Mouse (Mus musculus): ENCODE measurements around the gene Msl2.

Msl2 gene

GRCm38 (mm10) chr9:101073987-101074331, at the start of gene Msl2:
Gene Msl2 (plus strand): TSS chr9:101074101.
- DNase-seq (ENCODE audit: low read depth, low spot score) = peak; percentile 64

GRCm38 (mm10) chr9:101033761-101034447, 40.0 kb upstream of the Msl2 start:
- peak; percentile 19 for DNase-seq (ENCODE audit: low read depth, low spot score)

DNA sequence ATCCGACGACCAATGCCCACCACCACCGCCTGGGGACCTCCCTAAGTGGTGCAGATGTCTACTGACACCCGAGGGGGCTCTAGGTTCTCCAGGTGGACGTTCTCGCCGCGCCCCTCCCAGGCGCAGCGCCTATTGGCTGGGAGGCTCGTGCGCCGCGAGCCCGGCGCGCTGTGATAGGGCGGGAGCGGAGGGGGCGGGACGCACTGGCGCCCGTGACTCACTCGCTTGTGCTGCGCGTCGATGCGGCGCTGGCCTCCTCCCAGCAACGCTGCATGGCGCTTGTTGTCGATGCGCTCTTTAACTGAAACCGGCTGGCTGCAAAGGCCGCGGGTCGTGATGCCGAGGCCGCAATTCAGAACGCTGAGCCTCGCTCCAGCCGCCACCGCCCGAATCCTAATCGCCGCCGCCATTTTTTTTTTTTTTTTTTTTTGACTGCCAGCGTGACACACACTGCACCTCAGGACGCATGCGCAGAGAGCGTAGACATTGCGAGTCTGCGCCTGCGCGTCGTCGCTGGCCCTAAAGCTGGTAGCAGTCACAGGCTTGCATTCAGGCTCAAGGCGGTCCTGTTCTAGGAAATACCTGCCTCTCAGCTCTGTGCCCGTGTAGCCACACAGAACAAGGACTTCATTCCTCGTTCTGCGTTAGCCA, 39.3 kb upstream of the Msl2 start, which contains the start of gene Pccb:
Gene Pccb, minus strand, starts transcription at position 451 of the 651 bp plus-strand sequence.
- DNase-seq (ENCODE audit: low read depth, low spot score) = peak; percentile 98

DNA sequence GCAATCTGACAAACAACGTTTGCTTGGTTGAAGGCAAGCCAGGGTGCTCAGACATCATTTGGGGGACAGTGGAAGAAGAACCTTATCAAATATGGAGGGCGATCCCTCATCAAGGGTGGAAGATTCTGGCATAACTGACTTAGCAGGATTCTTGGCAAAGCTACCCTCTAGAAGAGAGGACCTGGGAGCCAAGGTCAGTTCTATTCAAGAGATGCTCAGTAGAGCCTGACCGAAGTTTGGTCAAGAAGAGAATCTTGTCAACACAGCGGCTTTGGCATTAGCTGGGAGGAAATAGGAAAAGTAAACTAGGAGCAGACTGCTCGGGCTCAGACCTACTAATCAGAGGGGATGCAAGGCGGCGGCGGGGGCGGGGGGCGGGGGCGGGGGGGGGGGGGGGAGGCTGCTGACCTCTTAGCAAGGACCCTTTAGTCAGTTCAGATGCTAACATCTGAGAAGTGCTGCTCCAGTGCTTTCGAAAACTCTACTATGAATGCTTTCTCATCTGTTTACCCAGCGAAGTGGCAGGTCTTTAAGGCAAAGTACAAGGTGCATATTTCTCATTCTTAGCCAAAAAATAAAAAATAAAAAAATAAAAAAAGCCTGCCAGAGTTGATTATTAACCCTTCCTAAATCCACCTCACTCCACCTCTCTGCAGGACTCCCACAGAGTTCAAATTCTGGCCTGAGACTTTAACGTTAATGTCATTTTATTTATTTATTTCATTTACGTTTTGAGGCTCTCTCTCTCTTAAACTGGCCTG, 37.9 kb upstream of the Msl2 start:
- DNase-seq (ENCODE audit: low read depth, low spot score) = no peak

GRCm38 (mm10) chr9:101036876-101037275, 37.0 kb upstream of the Msl2 start:
- DNase-seq (ENCODE audit: low read depth, low spot score) = no peak

GRCm38 (mm10) chr9:101037396-101037795, 36.5 kb upstream of the Msl2 start:
- DNase-seq (ENCODE audit: low read depth, low spot score) = no peak

GRCm38 (mm10) chr9:101038634-101039033, 35.3 kb upstream of the Msl2 start:
- no peak for DNase-seq (ENCODE audit: low read depth, low spot score)

DNA sequence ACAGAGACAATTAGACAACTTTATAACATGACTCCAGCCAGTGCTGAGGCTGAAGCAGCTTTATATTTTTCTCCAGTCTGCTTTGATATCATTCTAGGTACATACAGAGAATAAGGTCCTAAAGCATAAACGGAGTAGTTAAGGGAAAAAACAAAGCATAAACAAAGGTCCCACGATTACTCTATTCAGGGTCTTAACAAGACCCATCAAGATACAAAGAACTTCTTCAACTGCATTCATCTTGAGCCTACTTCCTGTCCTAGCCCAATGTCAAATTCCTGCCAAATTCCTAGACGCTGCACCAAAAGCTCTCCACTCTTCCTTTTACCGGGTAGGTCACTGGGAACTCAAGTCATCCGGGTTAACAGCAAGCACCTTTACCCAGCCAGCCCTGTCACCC, 32.4 kb upstream of the Msl2 start:
- no peak for DNase-seq (ENCODE audit: low read depth, low spot score)

GRCm38 (mm10) chr9:101042249-101042648, 31.7 kb upstream of the Msl2 start:
- DNase-seq (ENCODE audit: low read depth, low spot score) = no peak

DNA sequence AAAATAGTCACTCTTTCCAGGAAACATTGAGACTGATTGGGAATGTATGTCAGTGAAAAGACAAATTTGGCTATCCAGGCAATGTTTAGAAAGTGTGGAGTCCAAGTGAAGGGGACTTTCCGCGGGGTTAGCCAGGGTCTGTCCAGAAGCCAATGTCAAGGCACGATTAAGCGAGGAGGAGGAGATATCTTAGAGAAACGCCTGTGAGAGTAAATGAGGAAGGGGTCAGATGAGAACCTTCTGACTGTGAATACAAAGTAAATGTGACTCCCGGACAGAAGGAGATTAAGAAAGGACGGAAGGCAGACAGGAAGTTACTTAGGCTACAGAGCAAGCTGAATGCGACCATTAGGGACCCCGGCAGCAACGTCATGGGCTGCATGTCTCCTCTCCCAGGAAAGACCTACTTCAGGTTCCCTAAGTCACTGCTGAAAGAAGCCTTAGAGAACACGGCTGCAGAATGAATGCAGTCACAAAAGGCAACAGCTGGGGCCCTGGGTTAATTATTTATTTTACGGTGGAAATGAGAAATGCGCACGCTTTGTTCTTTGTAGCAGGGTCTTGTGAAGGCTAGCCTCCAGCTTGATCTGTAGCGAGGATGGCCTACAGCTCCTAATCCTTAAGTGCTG, 28.1 kb upstream of the Msl2 start:
- DNase-seq (ENCODE audit: low read depth, low spot score) = no peak

DNA sequence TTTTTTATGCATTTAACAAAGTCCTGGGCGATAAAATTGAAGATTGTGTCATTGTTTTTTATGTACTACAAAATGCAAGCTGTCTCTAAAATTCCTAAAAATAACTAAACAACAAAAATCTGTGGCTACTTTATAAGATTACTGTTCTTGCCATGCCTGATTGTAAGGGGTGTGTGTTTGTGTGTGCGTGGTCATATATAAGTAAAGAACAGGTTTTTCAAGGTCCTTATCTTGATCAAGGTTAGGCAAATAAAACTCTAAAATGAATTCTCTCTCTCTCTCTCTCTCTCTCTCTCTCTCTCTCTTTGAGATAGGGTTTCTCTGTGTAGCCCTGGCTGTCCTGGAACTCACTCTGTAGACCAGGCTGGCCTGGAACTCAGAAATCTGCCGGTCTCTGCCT, 21.9 kb upstream of the Msl2 start:
- no peak for DNase-seq (ENCODE audit: low read depth, low spot score)

- DNase-seq (ENCODE audit: low read depth, low spot score) = no peak
Observed at GRCm38 (mm10) chr9:101052691-101053090, 21.2 kb upstream of the Msl2 start.

DNA sequence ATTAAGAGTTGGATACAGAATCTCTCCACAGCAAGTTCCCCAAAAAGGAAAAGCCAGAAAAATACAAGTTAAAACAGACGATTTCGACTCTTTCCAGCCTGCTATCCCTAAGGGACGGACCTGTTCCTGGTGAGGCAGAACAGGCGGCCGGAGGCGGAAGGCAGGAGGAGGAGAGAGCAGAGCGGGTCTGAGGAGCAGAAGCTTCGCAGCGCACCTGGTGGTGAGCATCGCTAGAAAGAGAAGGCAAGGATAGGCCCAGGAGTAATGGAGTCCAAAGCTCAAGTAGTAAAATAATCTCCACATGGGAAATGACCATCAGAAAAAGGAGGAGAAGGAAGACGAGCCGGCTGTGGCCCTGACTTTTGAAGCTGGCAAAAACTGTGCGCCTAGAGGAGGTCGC, 20.6 kb upstream of the Msl2 start:
- DNase-seq (ENCODE audit: low read depth, low spot score) = no peak

GRCm38 (mm10) chr9:101057156-101057555, 16.7 kb upstream of the Msl2 start:
- DNase-seq (ENCODE audit: low read depth, low spot score) = no peak

- DNase-seq (ENCODE audit: low read depth, low spot score) = no peak
Observed at GRCm38 (mm10) chr9:101061035-101061434, 12.9 kb upstream of the Msl2 start.

DNA sequence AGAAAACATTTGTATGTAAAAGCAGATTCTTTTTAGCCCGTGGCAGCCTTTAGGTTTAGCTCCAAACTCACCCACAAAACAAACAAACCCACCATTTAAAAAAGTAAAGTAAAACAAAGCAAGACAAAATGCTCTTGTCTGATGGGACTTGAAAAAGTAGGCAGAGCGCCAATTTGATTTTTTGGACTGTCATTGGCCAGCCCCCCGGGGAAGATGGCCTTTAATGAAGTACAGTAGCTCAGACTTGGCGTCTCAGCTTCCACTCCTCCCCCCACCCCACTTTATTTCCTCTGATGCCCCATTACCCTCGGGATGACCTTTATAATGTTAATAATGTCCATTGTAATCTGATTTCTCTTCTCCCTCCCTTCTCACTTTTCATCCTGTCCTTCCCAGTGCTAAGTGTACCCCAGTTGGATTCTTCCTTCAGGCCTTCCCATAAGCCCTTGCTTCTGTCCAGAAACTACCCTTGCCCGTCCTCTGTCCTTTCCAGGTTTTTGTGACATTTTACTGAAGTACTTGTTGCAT, 11.6 kb upstream of the Msl2 start:
- DNase-seq (ENCODE audit: low read depth, low spot score) = no peak

DNA sequence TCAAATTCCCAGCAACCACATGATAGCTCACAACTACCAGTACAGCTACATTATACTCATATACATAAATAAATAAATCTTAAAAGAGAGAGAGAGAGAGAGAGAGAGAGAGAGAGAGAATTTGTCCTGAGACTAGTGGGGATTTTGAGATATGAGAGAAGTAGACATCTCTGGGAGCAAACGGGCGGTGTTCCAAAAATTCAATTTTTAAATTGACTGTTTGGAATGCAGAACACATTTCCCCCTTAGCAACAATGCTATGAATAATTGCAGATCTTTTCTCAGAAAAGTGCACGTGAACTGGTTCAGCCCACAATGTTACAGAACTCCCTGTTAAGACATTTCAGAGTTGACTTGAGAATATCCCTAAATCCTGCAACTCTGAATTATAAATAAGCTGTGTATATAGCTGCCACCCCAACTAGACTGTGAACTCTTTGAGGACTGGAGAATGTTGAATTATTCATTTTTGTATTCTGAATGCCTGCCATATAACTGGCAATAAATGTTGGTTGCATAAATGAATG, 8.8 kb upstream of the Msl2 start:
- DNase-seq (ENCODE audit: low read depth, low spot score) = no peak

GRCm38 (mm10) chr9:101069781-101070180, 4.1 kb upstream of the Msl2 start:
- no peak for DNase-seq (ENCODE audit: low read depth, low spot score)

- DNase-seq (ENCODE audit: low read depth, low spot score) = no peak
Observed at GRCm38 (mm10) chr9:101072506-101072905, 1.4 kb upstream of the Msl2 start.

GRCm38 (mm10) chr9:101073041-101073986, 587 bp upstream of the Msl2 start:
- DNase-seq (ENCODE audit: low read depth, low spot score) = peak; percentile 89

All from c-Kit-negative CD71-positive TER-119-positive erythroid progenitor cells, embryonic 14.5 days (primary cell).